Mouse (Mus musculus) embryonic stem cell, embryonic (primary cell): Measurements from ENCODE around the gene Dnah3.

Experiments
- CTCF ChIA-PET, 4 experiments: fragments of 300-600 bp in 2 of 4; fragments of 350-600 bp in 2 of 4; sonication (Branson Sonifier 250); formaldehyde crosslinking; loops; one replicate each; lab custom pipeline; 2022; ENCODE audit warnings: inconsistent platforms in 2 of 4; lab: Charles Lee
- POLR2A ChIA-PET, 4 experiments: fragments of 300-600 bp in 2 of 4; fragments of 350-600 bp in 2 of 4; sonication (Branson Sonifier 250); formaldehyde crosslinking; loops; one replicate each; lab custom pipeline; 2022; ENCODE audit warnings: antibody characterized with exemption in 4 of 4, inconsistent platforms in 1 of 4; lab: Charles Lee

Dnah3 gene

DNA sequence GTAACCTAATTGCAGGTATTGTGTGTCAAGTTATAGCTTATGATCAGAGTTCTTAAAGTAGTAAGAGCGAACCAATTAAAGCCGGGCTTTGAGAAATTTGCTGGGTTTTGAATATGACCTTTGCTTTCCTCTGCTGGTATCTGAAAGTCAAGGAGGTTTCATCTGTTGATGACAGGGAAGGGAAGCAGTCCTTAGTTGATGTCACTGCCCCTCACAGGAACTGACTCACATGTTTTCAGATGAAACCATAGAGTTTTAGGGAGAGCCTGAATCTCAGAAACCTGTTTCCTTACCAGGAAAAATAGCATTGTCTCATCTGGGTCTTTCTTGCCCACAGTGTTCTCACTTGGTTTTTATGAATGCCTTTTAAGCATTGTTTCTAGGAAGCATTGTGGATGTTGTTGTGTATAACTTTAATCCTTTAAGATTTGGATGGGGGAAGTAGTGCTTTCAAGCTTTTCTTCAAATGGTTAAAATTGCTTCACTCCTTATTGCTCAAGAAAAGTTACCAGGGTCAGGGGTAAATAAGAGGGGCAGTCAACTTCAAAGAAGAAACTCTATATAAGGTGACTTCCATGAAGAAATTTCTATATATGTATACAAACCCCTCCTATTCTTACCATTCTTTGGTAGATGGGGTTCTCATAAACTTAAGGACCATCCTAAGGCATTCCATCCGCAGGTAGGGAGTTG lies 188.4 kb downstream of the Dnah3 start:
- ChIA-PET POLR2A (interaction anchor here in 3 of 4 experiments (0.6 to 1.6 kb wide), 3 partner anchors 11 to 56 kb away, joined by 3 to 4 read pairs (median 4); partner anchors contain the start of genes Dcun1d3 (in 2 of the 3) and Lyrm1 (in 2 of the 3)), CTCF (no interaction called here)

GRCm38 (mm10) chr7:119899386-119900057 lies 195.6 kb downstream of the Dnah3 start:
- CTCF ChIA-PET = no interaction called here
- POLR2A ChIA-PET = interaction anchor here in 3 of 4 experiments (0.7 to 1.2 kb wide), 4 partner anchors 11 to 258 kb away, joined by 3 to 4 read pairs (median 3); no protein-coding TSS in a partner anchor

GRCm38 (mm10) chr7:119898247-119898856 lies 196.7 kb downstream of the Dnah3 start:
- CTCF ChIA-PET = no interaction called here
- POLR2A ChIA-PET = interaction anchor here in 3 of 4 experiments (0.5 to 6.0 kb wide), 21 partner anchors 10 to 1314 kb away, joined by 3 to 53 read pairs (median 3); partner anchors contain the start of genes Abca14 (in 1 of the 3) and Tmc7 (in 1 of the 3)

GRCm38 (mm10) chr7:119897521-119898109 lies 197.5 kb downstream of the Dnah3 start:
- ChIA-PET CTCF (no interaction called here), POLR2A (interaction anchor here in 3 of 4 experiments (0.7 to 6.0 kb wide), 20 partner anchors 10 to 306 kb away, joined by 3 to 53 read pairs (median 4); partner anchors contain the start of genes Tmem159 (in 2 of the 3) and Abca14 (in 1 of the 3))

GRCm38 (mm10) chr7:119895639-119896512 lies 199.2 kb downstream of the Dnah3 start, which contains the start of the genes Lyrm1 and Dcun1d3:
Gene Lyrm1 (plus strand): TSS chr7:119895861.
Gene Dcun1d3 (minus strand): TSS chr7:119896298.
- POLR2A ChIA-PET = interaction anchor here in 3 of 4 experiments (0.6 to 6.0 kb wide), 26 partner anchors 8 to 1712 kb away, joined by 3 to 53 read pairs (median 4); partner anchors contain the start of gene Tmem159 (in 1 of the 3)
- CTCF ChIA-PET = interaction anchor here in 1 of 4 experiments (1.2 kb wide), 1 partner anchor 34 kb away, joined by 3 read pairs; no protein-coding TSS in a partner anchor

GRCm38 (mm10) chr7:119894818-119895544 lies 200.1 kb downstream of the Dnah3 start:
- ChIA-PET CTCF (no interaction called here), POLR2A (interaction anchor here in 3 of 4 experiments (0.6 to 6.0 kb wide), 24 partner anchors 9 to 1713 kb away, joined by 3 to 53 read pairs (median 4); partner anchors contain the start of gene Tmem159 (in 1 of the 3))

DNA sequence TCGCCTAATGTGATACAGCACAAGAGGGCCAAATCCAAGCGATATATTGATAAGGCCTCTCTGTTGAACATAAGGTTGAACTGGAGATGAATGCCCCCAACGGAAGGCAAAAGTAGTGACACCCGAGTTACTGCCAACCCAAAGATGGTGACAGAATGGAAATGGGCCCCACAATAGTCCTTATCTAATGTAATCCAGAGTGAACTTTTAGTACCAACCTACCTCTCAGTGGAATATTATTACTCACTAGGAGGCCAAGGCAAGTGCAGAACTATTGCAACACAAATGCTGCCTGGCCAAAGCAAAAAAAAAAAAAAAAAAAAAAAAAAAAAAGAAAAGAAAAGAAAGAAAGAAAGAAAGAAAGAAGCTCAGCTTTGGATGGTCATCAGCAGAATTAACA lies 202.3 kb downstream of the Dnah3 start:
- POLR2A ChIA-PET = interaction anchor here in 3 of 4 experiments (0.6 to 6.0 kb wide), 8 partner anchors 10 to 76 kb away, joined by 3 to 53 read pairs (median 4); no protein-coding TSS in a partner anchor
- CTCF ChIA-PET = interaction anchor here in 1 of 4 experiments (0.6 kb wide), 1 partner anchor 17 kb away, joined by 4 read pairs; no protein-coding TSS in a partner anchor

DNA sequence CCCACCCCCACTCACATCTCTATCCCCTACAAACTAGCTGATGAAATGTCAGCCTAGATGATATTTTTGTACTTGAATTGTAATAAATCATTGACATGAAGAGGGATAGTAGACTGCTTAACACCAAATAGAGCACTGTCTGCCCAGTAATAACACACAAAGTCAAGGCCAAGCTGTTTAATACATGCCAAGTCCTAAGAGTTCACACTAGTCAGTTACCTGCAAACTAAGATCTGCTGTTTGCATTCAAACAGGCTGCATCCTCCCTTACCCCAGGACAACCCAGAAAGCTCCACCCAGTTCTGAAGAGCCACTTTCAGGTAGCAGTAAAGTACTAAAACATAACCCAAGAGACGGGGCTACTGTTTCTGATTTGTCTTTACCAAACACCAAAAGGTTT lies 202.9 kb downstream of the Dnah3 start:
- POLR2A ChIA-PET = interaction anchor here in 3 of 4 experiments (0.5 to 1.6 kb wide), 9 partner anchors 10 to 216 kb away, joined by 3 to 5 read pairs (median 3); no protein-coding TSS in a partner anchor
- CTCF ChIA-PET = interaction anchor here in 1 of 4 experiments (0.6 kb wide), 1 partner anchor 16 kb away, joined by 4 read pairs; no protein-coding TSS in a partner anchor

DNA sequence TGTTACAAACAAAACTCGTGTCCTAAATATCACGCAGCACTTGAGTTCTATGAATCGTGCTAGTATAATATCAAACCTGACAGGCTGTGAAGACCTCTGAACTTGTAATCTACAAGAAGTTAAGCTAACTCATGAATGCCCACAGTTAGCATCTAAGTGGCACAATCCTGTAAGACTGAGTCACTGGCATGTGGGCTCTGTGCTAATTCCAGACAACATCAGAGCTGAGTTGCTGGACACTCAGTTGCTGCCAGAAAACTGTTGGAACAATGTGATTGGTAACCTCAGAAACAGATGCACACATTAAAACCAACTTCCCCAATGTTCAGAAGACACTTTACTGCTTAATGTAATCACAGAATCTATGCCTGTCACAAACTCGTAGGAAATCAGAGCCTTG lies 207.2 kb downstream of the Dnah3 start:
- POLR2A ChIA-PET = interaction anchor here in 2 of 4 experiments (0.7 to 1.5 kb wide), 6 partner anchors 8 to 128 kb away, joined by 3 to 7 read pairs (median 4); partner anchors contain the start of genes Dcun1d3 (in 1 of the 2) and Lyrm1 (in 1 of the 2)

DNA sequence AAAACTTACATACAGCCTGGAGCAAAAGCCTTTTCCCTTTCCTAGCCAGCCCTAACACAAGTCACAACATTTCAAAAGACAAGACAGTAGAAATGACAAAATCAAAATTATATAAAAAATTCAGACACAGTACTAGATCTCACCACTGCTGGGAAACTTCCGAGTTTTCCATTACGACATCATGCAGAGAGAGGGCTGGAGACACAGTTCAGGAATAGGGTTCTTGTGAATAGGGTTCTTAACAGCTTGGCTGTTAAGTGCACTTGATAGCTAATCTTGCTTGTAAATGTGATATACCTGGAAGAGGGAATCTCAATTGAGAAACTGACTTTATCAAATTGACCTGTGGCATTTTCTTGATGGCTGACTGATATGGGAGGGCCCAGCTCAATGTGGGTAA lies 213.9 kb downstream of the Dnah3 start:
- CTCF ChIA-PET = no interaction called here
- POLR2A ChIA-PET = no interaction called here

More for the DNA sequence above, 207.2 kb downstream of the Dnah3 start:
- CTCF ChIA-PET = no interaction called here

- POLR2A ChIA-PET = interaction anchor here in 2 of 4 experiments (0.8 to 1.6 kb wide), 3 partner anchors 15 to 24 kb away, joined by 4 to 7 read pairs (median 5); partner anchors contain the start of genes Dcun1d3 (in 1 of the 2) and Lyrm1 (in 1 of the 2)
- CTCF ChIA-PET = no interaction called here
These were observed 214.7 kb downstream of the Dnah3 start for GRCm38 (mm10) chr7:119880345-119880744.

DNA sequence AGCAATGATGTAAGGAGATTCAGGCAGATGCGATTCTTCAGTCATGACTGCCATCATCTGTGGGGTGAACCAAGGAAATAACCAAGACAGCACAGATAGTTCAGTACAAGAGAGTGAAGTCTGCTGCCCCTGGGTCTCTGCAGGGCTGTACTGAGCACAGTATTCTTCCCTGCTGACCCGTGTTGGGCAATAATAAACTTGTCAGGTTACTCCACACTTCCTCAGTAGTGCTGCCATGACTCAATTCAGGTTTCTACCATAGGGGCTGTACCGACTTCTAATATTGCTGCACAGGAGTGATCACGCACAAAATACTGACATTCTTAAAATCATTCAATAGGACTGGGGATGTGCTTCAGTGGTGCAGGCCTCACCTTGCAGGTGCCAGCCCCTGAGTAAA lies 215.9 kb downstream of the Dnah3 start:
- POLR2A ChIA-PET = interaction anchor here in 2 of 4 experiments (1.2 to 1.6 kb wide), 2 partner anchors 16 to 17 kb away, joined by 4 to 7 read pairs; partner anchors contain the start of genes Dcun1d3 (in 1 of the 2) and Lyrm1 (in 1 of the 2)
- CTCF ChIA-PET = no interaction called here

GRCm38 (mm10) chr7:119875776-119876440 lies 219.2 kb downstream of the Dnah3 start:
- ChIA-PET POLR2A (interaction anchor here in 2 of 4 experiments (0.6 to 2.4 kb wide), 8 partner anchors 9 to 698 kb away, joined by 3 to 14 read pairs (median 4); partner anchors contain the start of genes Dcun1d3 (in 1 of the 2) and Lyrm1 (in 1 of the 2)), CTCF (interaction anchor here in 2 of 4 experiments (0.7 to 0.9 kb wide), 2 partner anchors 17 to 27 kb away, joined by 4 read pairs; no protein-coding TSS in a partner anchor)

GRCm38 (mm10) chr7:119873050-119873449 lies 222.0 kb downstream of the Dnah3 start:
- ChIA-PET CTCF (no interaction called here), POLR2A (interaction anchor here in 3 of 4 experiments (0.7 to 2.5 kb wide), 5 partner anchors 10 to 162 kb away, joined by 3 to 10 read pairs (median 4); no protein-coding TSS in a partner anchor)
